In genomic region chr13:3865648-3866354, GRCm38 (mm10) we compare ENCODE assay signal across 9 mouse cellular contexts. TPM values are rescaled to one million over a fixed set of nuclear protein-coding genes. Genes with fewer than 3 reads are reported as not detected.
A peak's percentile ranks its signal among the peaks of the same experiment; 100 is the strongest.
DNase-seq lines count a peak whose midpoint lies in the region; ATAC-seq and TF ChIP-seq lines count a peak whose summit lies in the region.
"Had no signal": no experiment of that assay in that cellular context is flagged by ENCODE, and none has a peak within 500 bp of the region (broad histone marks: within the 10 kb centered on the region; RNA-seq: fewer than 3 reads in every experiment).

No protein-coding gene starts in this region.

- TF ChIP-seq POLR2A in bone marrow, adult 2 months (IDR thresholded peaks at IDR 0.05; ENCODE audit: borderline replicate concordance, control insufficient read depth, low read depth, low read length), result no peak

- peak overlapping the region; percentile 80 for H3K4me2 ChIP-seq in liver, embryonic 14.5 days (ENCODE audit: low read depth)
- H3K4me2 ChIP-seq in midbrain, embryonic 14.5 days (ENCODE audit: low read length), result no peak overlapping the region
- H3K4me2 ChIP-seq: midbrain, embryonic 12.5 days had no signal

- no peaks in the 10 kb centered on the region for H3K9me3 ChIP-seq in liver, embryonic 14.5 days (ENCODE audit: control insufficient read depth, low read length)
- no peaks in the 10 kb centered on the region for H3K9me3 ChIP-seq in midbrain, embryonic 14.5 days (ENCODE audit: control insufficient read depth, low read length)
- H3K9me3 ChIP-seq: midbrain, embryonic 12.5 days had no signal

- DNase-seq in 3T3-L1 (ENCODE audit: low read depth, low spot score), result peak; percentile 26
- DNase-seq in heart, postnatal 36 days, result peak; percentile 24 to 49
- DNase-seq in liver, embryonic 14.5 days (ENCODE audit: low read depth in 3 of 3, low spot score in 3 of 3), result peak in 1 of 3 experiments; percentile 70
- no peak for DNase-seq in thymus, postnatal 0 days (ENCODE audit: low spot score)
- DNase-seq in midbrain, embryonic 14.5 days, result no peak
- no peak for DNase-seq in embryo, embryonic 11 days
- DNase-seq in left cerebral cortex, postnatal 10 days (ENCODE audit: extremely low spot score in 1 of 2, low spot score in 2 of 2), result no peak

- peaks cover 12% of the 10 kb centered on the region for H3K4me1 ChIP-seq in bone marrow, adult 2 months (ENCODE audit: control insufficient read depth, insufficient read depth, low read length)
- H3K4me1 ChIP-seq in liver, embryonic 14.5 days (replicated peaks; ENCODE audit: control insufficient read depth in 2 of 2, insufficient read depth in 2 of 2, low read length in 1 of 2), result peaks cover 84 to 87% of the 10 kb centered on the region in 2 experiments
- H3K4me1 ChIP-seq in midbrain, embryonic 14.5 days (ENCODE audit: control insufficient read depth, insufficient read depth, low read length), result no peaks in the 10 kb centered on the region
- H3K4me1 ChIP-seq: midbrain, embryonic 12.5 days had no signal

- no peak overlapping the region for H3K4me3 ChIP-seq in bone marrow, adult 2 months (replicated peaks; ENCODE audit: control insufficient read depth, low read depth, low read length)
- H3K4me3 ChIP-seq in liver, embryonic 14.5 days (ENCODE audit: insufficient read depth in 1 of 2, low read depth in 2 of 2, low read length in 2 of 2), result no peak overlapping the region
- H3K4me3 ChIP-seq in midbrain, embryonic 14.5 days (replicated peaks; ENCODE audit: low read depth, low read length), result no peak overlapping the region
- H3K4me3 ChIP-seq: midbrain, embryonic 12.5 days had no signal

- H3K36me3 ChIP-seq in liver, embryonic 14.5 days (replicated peaks; ENCODE audit: control insufficient read depth, insufficient read depth, low read depth), result no peaks in the 10 kb centered on the region
- no peaks in the 10 kb centered on the region for H3K36me3 ChIP-seq in midbrain, embryonic 14.5 days (ENCODE audit: control insufficient read depth, insufficient read depth, low read length)
- H3K36me3 ChIP-seq: midbrain, embryonic 12.5 days had no signal

- peak overlapping the region; percentile 55 for H3K9ac ChIP-seq in liver, embryonic 14.5 days (replicated peaks)
- no peak overlapping the region for H3K9ac ChIP-seq in midbrain, embryonic 14.5 days (replicated peaks; ENCODE audit: low read length)
- H3K9ac ChIP-seq: midbrain, embryonic 12.5 days had no signal

- TF ChIP-seq CTCF in bone marrow, adult 2 months (IDR thresholded peaks at IDR 0.05; ENCODE audit: control insufficient read depth, insufficient read depth, low read length), result no peak
- TF ChIP-seq CTCF in liver, embryonic 14.5 days (IDR thresholded peaks at IDR 0.05; ENCODE audit: low read depth), result no peak

- no peaks in the 10 kb centered on the region for H3K27me3 ChIP-seq in liver, embryonic 14.5 days (ENCODE audit: control insufficient read depth, insufficient read depth, low read length)
- H3K27me3 ChIP-seq in midbrain, embryonic 14.5 days (ENCODE audit: control insufficient read depth, insufficient read depth, low read length), result no peaks in the 10 kb centered on the region
- H3K27me3 ChIP-seq: midbrain, embryonic 12.5 days had no signal

- H3K27ac ChIP-seq in bone marrow, adult 2 months (ENCODE audit: control insufficient read depth, insufficient read depth, low read depth, low read length, poor library complexity), result peak overlapping the region; percentile 80
- peak overlapping the region; percentile 99 for H3K27ac ChIP-seq in liver, embryonic 14.5 days
- H3K27ac ChIP-seq in midbrain, embryonic 14.5 days (replicated peaks; ENCODE audit: low read depth, low read length), result no peak overlapping the region
- H3K27ac ChIP-seq: midbrain, embryonic 12.5 days had no signal

- intact Hi-C loops in heart, postnatal 36 days (cut with DNase I), result no loop called here
- intact Hi-C loops in left cerebral cortex, postnatal 10 days (cut with DNase I), result no loop called here

- 57% methylated on average over 14 of the region's 14 CpGs for WGBS in bone marrow, adult 2 months
- WGBS in liver, embryonic 14.5 days (ENCODE audit: insufficient replicate concordance), result 55% methylated on average over 14 of the region's 14 CpGs
- WGBS in midbrain, embryonic 14.5 days, result 87% methylated on average over 14 of the region's 14 CpGs

- TF ChIP-seq EP300 in liver, embryonic 14.5 days (IDR thresholded peaks at IDR 0.05; ENCODE audit: low read depth), result no peak

- no peak for ATAC-seq in liver, embryonic 14.5 days (ENCODE audit: insufficient read depth)
- no peak for ATAC-seq in midbrain, embryonic 14.5 days (ENCODE audit: low FRiP score, low TSS enrichment)

RNA-seq across cellular contexts. Expression of gene Calm5, which starts 11.8 kb away (rescaled TPM):
- not detected in 2 replicates for polyA plus RNA-seq in bone marrow, adult 2 months (2011; ENCODE audit: insufficient read depth, insufficient read length, low replicate concordance, missing spikeins)
- total RNA-seq in heart, postnatal 36 days (2021), result not detected
- polyA plus RNA-seq in liver, embryonic 14.5 days (2012; rRNA removed), result not detected in 2 replicates
- not detected in 2 replicates for polyA plus RNA-seq in liver, embryonic 14.5 days (2014; fragmentation: Nextera tagmentation; extraction: Ambion mirVana)
- polyA plus RNA-seq in thymus, postnatal 0 days (2015; fragmentation: Nextera tagmentation; extraction: Ambion mirVana), result 0.39 TPM in 1 of 2 replicates, not detected in the other
- polyA plus RNA-seq in midbrain, embryonic 14.5 days (2014; fragmentation: Nextera tagmentation; extraction: Ambion mirVana), result not detected in 2 replicates
- not detected for total RNA-seq in left cerebral cortex, postnatal 10 days (2021)
- polyA plus RNA-seq: midbrain, embryonic 12.5 days had no signal

RNA-seq across cellular contexts. Expression of gene Calm4, which starts 28.2 kb away (rescaled TPM):
- polyA plus RNA-seq in bone marrow, adult 2 months (2011; ENCODE audit: insufficient read depth, insufficient read length, low replicate concordance, missing spikeins), result not detected in 2 replicates
- not detected for total RNA-seq in heart, postnatal 36 days (2021)
- not detected in 2 replicates for polyA plus RNA-seq in liver, embryonic 14.5 days (2012; rRNA removed)
- not detected in 2 replicates for polyA plus RNA-seq in liver, embryonic 14.5 days (2014; fragmentation: Nextera tagmentation; extraction: Ambion mirVana)
- polyA plus RNA-seq in thymus, postnatal 0 days (2015; fragmentation: Nextera tagmentation; extraction: Ambion mirVana), result 1.4 and 1.9 TPM in 2 replicates
- not detected in 2 replicates for polyA plus RNA-seq in midbrain, embryonic 14.5 days (2014; fragmentation: Nextera tagmentation; extraction: Ambion mirVana)
- not detected for total RNA-seq in left cerebral cortex, postnatal 10 days (2021)
- polyA plus RNA-seq: midbrain, embryonic 12.5 days had no signal

RNA-seq across cellular contexts. Expression of gene Net1, which starts 52.2 kb away (rescaled TPM):
- 65.0 and 81.1 TPM in 2 replicates for polyA plus RNA-seq in bone marrow, adult 2 months (2011; ENCODE audit: insufficient read depth, insufficient read length, low replicate concordance, missing spikeins)
- total RNA-seq in heart, postnatal 36 days (2021), result 10 to 100 TPM; 18.1 to 22.4 TPM
- 19.1 and 23.5 TPM in 2 replicates for polyA plus RNA-seq in liver, embryonic 14.5 days (2012; rRNA removed)
- 39.4 and 42.9 TPM in 2 replicates for polyA plus RNA-seq in liver, embryonic 14.5 days (2014; fragmentation: Nextera tagmentation; extraction: Ambion mirVana)
- polyA plus RNA-seq in thymus, postnatal 0 days (2015; fragmentation: Nextera tagmentation; extraction: Ambion mirVana), result 41.6 and 44.1 TPM in 2 replicates
- 5.0 and 8.5 TPM in 2 replicates for polyA plus RNA-seq in midbrain, embryonic 14.5 days (2014; fragmentation: Nextera tagmentation; extraction: Ambion mirVana)
- total RNA-seq in left cerebral cortex, postnatal 10 days (2021), result 10 to 100 TPM; 14.0 to 23.5 TPM

RNA-seq across cellular contexts. Expression of gene Tubal3, which starts 52.3 kb away (rescaled TPM):
- polyA plus RNA-seq in bone marrow, adult 2 months (2011; ENCODE audit: insufficient read depth, insufficient read length, low replicate concordance, missing spikeins), result not detected in 2 replicates
- not detected for total RNA-seq in heart, postnatal 36 days (2021)
- polyA plus RNA-seq in liver, embryonic 14.5 days (2012; rRNA removed), result not detected in 2 replicates
- not detected in 2 replicates for polyA plus RNA-seq in liver, embryonic 14.5 days (2014; fragmentation: Nextera tagmentation; extraction: Ambion mirVana)
- not detected in 2 replicates for polyA plus RNA-seq in thymus, postnatal 0 days (2015; fragmentation: Nextera tagmentation; extraction: Ambion mirVana)
- not detected in 2 replicates for polyA plus RNA-seq in midbrain, embryonic 14.5 days (2014; fragmentation: Nextera tagmentation; extraction: Ambion mirVana)
- not detected for total RNA-seq in left cerebral cortex, postnatal 10 days (2021)
- polyA plus RNA-seq: midbrain, embryonic 12.5 days had no signal

Comparison
In these comparisons a context has a peak if more than half of its experiments do, and no peak if none do; other contexts are left out.
1. DNase-seq: peak in 3T3-L1 (single experiment) and heart, postnatal 36 days (2 of 2); none in thymus, postnatal 0 days (single experiment), midbrain, embryonic 14.5 days (single experiment), embryo, embryonic 11 days (single experiment) and left cerebral cortex, postnatal 10 days (0 of 2).